Mouse (Mus musculus) limb, embryonic 14.5 days (tissue): ENCODE results near the gene Mark2. TPM values are rescaled to one million over a fixed set of nuclear protein-coding genes. Genes with fewer than 3 reads are reported as not detected.
A peak's percentile ranks its signal among the peaks of the same experiment; 100 is the strongest.

Source experiments
- ATAC-seq: fragments of 200-750 bp; cut with Nextera tagmentation; 2 replicates; pipeline ENCODE4 v1.8.0; 2017; ENCODE audit warnings: low read depth, moderate number of reproducible peaks, moderate TSS enrichment; ENCODE audit not compliant: low FRiP score
- DNase-seq: peaks from one replicate; pipeline ENCODE4 v3.0.0-alpha.2; 2015; ENCODE audit warnings: low spot score
- H3K27ac ChIP-seq: fragments of 300-500 bp; sonication (generic); replicated peaks from 2 replicates; pipeline ENCODE4 v1.5.1; 2014; ENCODE audit warnings: low read depth, mild to moderate bottlenecking, low read length, moderate library complexity, mixed read lengths
- H3K27me3 ChIP-seq: fragments of 300-500 bp; sonication (generic); 2 replicates; pipeline ENCODE4 v1.6.1; 2014; ENCODE audit warnings: low read length, mixed read lengths; ENCODE audit not compliant: control insufficient read depth, insufficient read depth
- H3K36me3 ChIP-seq: fragments of 300-500 bp; sonication (generic); 2 replicates; pipeline ENCODE4 v1.6.1; 2014; ENCODE audit warnings: mild to moderate bottlenecking, low read length, moderate library complexity, mixed read lengths; ENCODE audit not compliant: control insufficient read depth, insufficient read depth
- H3K4me1 ChIP-seq: fragments of 300-500 bp; sonication (generic); 2 replicates; pipeline ENCODE4 v1.6.1; 2014; ENCODE audit warnings: antibody characterized with exemption, low read length, mixed read lengths; ENCODE audit not compliant: control insufficient read depth, insufficient read depth
- H3K4me2 ChIP-seq: fragments of 300-500 bp; sonication (generic); replicated peaks from 2 replicates; pipeline ENCODE4 v1.6.1; 2014; ENCODE audit warnings: low read depth, mild to moderate bottlenecking, low read length, moderate library complexity; ENCODE audit not compliant: severe bottlenecking
- H3K4me3 ChIP-seq: fragments of 300-500 bp; sonication (generic); replicated peaks from 2 replicates; pipeline ENCODE4 v1.5.1; 2014; ENCODE audit warnings: low read length
- H3K9ac ChIP-seq: fragments of 300-500 bp; sonication (generic); 2 replicates; pipeline ENCODE4 v1.6.1; 2014; ENCODE audit warnings: mild to moderate bottlenecking, low read depth, low read length, moderate library complexity; ENCODE audit not compliant: severe bottlenecking
- H3K9me3 ChIP-seq: fragments of 300-500 bp; sonication (generic); 2 replicates; pipeline ENCODE4 v1.6.1; 2016; ENCODE audit warnings: low read length; ENCODE audit not compliant: control insufficient read depth
- POLR2A ChIP-seq: fragments of 200-500 bp; IDR thresholded peaks from 2 replicates; pipeline ENCODE4 v1.8.0; 2012; ENCODE audit warnings: inconsistent platforms, mild to moderate bottlenecking, moderate library complexity, borderline replicate concordance; ENCODE audit not compliant: insufficient read depth, insufficient read length; ENCODE audit errors: extremely low read depth
- WGBS: fragments of 180-500 bp; shearing (Covaris S2); extraction: QIAGEN DNeasy Blood & Tissue Kit; methylation state at CpG from one replicate; pipeline ENCODE4 v1.1.7; 2014; 5-methylcytosine and 5-hydroxymethylcytosine counted together
- polyA plus RNA-seq, 2 experiments: library from polyadenylated mRNA; depleted of rRNA in 1 of 2; stranded (reverse) in 1 of 2; unstranded in 1 of 2; fragments of >200 nt; fragmentation: Nextera tagmentation in 1 of 2; extraction: Ambion mirVana in 1 of 2; gene quantifications; 2 replicates each; pipeline versions ENCODE4 v1.2.1 to v1.2.3; 2012 to 2014

Mark2 gene
- polyA plus RNA-seq, 2 experiments: 48.6 to 65.8 TPM

DNA sequence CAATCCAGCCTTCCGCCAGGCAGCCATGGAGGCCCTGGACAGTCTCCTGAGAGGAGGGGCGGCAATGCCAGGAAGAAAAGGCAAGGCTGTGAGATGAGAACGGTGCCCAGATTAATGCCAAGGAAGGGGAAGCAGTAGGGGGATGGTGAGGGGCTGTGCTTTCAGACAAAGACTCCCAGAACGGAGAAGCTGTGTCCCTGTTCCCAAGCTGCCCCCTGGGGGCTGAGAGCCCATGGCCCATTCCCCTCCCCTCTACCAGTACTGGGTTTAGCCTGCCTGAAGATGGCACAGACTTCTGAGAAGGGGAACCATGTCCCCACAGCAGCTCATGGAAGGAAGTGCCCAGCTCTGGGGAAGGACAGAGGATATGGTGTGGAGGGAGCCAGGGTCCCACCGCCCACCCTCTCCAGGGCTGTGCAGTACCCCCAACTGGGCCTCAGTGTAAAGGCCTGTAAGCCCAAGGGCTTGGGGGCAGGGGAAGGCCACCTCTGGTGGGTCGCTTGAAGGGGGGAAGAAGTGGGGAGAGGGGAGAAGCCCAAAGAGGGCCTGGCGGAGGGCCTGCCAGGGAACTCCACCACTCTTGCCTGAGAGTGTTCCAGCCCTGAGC is 65.5 kb downstream of the Mark2 start:
- Histone ChIP-seq H3K9ac (no peak overlapping the region), H3K4me1 (peaks cover 21% of the 10 kb centered on the region), H3K4me2 (no peak overlapping the region), H3K27me3 (no peaks in the 10 kb centered on the region), H3K4me3 (no peak overlapping the region), H3K9me3 (no peaks in the 10 kb centered on the region), H3K36me3 (peaks cover 99% of the 10 kb centered on the region), H3K27ac (peak overlapping the region; percentile 48)
- no peak for TF ChIP-seq POLR2A
- ATAC-seq (no peak), DNase-seq (no peak)
- WGBS: 56% methylated on average over 7 of the region's 7 CpGs

DNA sequence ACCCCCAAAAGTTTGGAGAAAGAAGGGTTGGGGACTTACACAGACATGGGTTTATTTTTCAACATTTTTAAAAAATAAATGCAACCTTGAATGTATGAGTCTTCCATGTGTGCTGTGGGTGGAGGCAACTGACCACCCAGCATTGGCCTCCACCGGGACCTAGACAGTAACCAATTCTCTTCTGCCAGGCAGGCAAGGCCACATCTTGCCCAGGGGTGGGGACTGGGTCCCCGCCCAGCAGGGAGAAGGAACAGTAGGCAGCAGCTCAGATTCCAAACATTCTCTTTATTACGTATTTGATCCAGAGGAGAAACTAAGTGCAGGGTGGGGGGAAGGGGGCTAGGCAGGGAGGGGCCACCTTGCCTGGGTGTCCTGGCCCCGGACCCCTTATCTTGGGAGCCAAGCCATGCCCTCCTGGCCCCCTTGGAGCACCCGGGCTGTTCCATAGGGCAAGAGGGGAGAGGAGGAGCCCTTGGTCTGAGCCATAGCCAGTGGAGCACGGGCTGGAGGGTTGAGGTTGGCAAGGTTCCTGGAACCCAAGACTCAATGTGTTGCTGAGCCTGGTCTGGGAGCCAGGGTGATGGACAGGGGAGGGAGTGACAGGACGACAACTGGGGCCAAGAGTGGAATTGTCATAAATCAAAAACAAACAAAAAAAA is 66.4 kb downstream of the Mark2 start:
- Histone ChIP-seq H3K36me3 (peaks cover 99% of the 10 kb centered on the region), H3K4me3 (no peak overlapping the region), H3K4me1 (peaks cover 21% of the 10 kb centered on the region), H3K27me3 (no peaks in the 10 kb centered on the region), H3K9me3 (no peaks in the 10 kb centered on the region), H3K4me2 (no peak overlapping the region), H3K27ac (peak overlapping the region; percentile 11; the same call in 1 of the 2 replicates), H3K9ac (0 out of 2 replicates have a peak overlapping the region, but pooled peaks have one; percentile 2)
- no peak for ATAC-seq
- no peak for TF ChIP-seq POLR2A
- DNase-seq: no peak
- WGBS: 44% methylated on average over 6 of the region's 7 CpGs

DNA sequence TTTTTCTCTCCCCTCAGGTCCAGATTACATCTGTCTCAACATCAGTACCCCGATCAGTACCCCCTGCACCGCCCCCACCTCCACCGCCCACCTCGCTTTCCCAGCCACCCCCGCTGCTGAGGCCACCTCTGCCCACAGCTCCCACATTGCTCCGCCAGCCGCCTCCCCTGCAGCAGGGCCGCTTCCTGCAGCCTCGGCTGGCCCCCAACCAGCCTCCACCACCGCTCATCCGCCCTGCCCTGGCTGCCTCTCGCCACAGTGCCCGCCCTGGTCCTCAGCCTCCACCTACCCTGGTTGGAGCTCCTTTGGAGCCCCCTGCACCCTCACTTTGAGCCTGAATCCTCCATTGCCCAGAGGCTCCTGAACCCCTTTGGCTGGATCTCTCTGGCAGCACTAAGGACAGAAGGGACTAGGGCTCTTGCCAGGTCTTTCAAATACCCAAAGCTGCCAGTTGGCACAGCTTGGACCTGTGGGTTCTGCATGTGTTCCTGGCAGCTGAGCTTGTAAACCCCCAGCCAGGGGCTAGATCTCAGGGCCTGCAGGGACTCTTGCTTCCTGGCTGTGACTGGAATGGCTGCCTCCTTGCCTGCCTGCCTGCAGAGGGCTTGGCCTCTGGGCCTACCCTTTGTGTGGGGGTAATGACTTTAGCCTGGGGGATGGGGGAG is 67.2 kb downstream of the Mark2 start:
- Histone ChIP-seq H3K36me3 (peaks cover 91% of the 10 kb centered on the region), H3K27ac (peak overlapping the region; percentile 11; the same call in 1 of the 2 replicates), H3K27me3 (no peaks in the 10 kb centered on the region), H3K9me3 (no peaks in the 10 kb centered on the region), H3K4me2 (no peak overlapping the region), H3K4me3 (no peak overlapping the region), H3K9ac (peak overlapping the region; percentile 2; the same call in 1 of the 2 replicates), H3K4me1 (peaks cover 28% of the 10 kb centered on the region)
- 81% methylated on average over 11 of the region's 13 CpGs for WGBS
- ATAC-seq: no peak
- no peak for TF ChIP-seq POLR2A
- no peak for DNase-seq

DNA sequence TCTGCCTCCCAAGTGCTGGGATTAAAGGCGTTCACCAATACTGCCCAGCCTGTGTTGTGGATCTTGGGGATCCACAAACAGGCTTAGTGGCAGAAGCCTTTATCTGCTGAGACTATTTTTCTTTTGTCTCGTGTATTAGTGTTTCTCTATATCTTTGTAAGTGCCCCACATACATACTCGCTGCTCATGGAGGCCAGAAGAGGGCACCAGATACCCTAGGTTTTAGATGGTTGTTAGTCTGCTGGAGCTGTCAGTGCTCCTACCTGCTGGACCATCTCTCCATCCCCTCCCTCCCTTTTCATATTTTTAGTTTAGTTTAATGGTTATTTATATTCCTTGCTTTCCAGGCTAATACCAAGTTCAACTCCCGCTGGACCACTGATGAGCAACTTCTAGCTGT is 68.2 kb downstream of the Mark2 start:
- no peak overlapping the region for H3K9ac ChIP-seq
- no peak overlapping the region for H3K4me2 ChIP-seq
- 90% methylated on average over 4 of the region's 4 CpGs for WGBS
- no peak overlapping the region for H3K4me3 ChIP-seq
- peaks cover 29% of the 10 kb centered on the region for H3K4me1 ChIP-seq
- no peaks in the 10 kb centered on the region for H3K9me3 ChIP-seq
- no peak for TF ChIP-seq POLR2A
- no peaks in the 10 kb centered on the region for H3K27me3 ChIP-seq
- ATAC-seq (no peak), DNase-seq (no peak)
- no peak overlapping the region for H3K27ac ChIP-seq
- H3K36me3 ChIP-seq: peaks cover 82% of the 10 kb centered on the region

DNA sequence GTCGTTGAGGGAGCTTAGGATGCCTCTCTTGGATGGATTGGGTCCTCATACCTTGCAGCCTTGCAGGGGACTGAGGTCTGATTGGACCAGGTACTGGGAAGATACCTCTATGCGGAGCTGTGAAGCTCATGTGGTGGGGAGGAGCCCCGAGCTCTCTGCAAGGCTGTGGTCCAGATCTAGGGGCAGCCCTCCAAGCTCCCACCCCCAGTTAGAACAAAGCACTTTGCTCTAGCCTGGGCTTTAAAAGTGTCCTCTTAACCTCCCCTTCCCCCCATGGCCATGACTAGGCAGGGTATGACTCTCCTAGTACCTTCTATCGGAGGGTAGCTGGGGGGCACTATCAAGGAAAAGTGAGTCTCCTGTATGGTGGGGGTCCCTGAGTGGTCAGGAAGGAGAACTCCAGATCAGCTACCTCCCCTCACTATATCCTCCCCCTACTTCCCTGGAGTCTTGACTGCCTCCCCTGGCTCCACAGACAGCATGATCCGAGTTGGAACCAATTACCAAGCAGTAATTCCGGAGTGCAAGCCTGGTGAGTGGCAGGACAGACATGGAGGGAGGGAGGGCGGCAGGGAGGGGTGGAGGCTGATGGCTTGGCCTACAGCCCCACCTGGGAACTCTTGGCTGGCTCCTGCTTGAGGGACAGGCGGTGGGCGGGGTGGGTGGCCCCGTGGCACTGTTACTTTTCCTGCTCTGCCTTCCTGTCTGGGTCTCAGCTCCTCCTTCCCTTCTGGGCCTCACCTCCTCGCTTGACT is 72.2 kb downstream of the Mark2 start:
- peak overlapping the region; percentile 87 for H3K4me3 ChIP-seq
- WGBS: 4% methylated on average over 11 of the region's 11 CpGs
- no peaks in the 10 kb centered on the region for H3K27me3 ChIP-seq
- ATAC-seq (no peak), DNase-seq (peak; percentile 31)
- H3K9me3 ChIP-seq: no peaks in the 10 kb centered on the region
- peaks cover 44% of the 10 kb centered on the region for H3K4me1 ChIP-seq
- peak overlapping the region; percentile 86 for H3K9ac ChIP-seq
- no peak for TF ChIP-seq POLR2A
- peak overlapping the region; percentile 19; the same call in 1 of the 2 replicates for H3K27ac ChIP-seq
- peak overlapping the region; percentile 82 for H3K4me2 ChIP-seq
- peaks cover 42% of the 10 kb centered on the region for H3K36me3 ChIP-seq
